ENCODE assay signal across 8 mouse cellular contexts in the genomic region with DNA sequence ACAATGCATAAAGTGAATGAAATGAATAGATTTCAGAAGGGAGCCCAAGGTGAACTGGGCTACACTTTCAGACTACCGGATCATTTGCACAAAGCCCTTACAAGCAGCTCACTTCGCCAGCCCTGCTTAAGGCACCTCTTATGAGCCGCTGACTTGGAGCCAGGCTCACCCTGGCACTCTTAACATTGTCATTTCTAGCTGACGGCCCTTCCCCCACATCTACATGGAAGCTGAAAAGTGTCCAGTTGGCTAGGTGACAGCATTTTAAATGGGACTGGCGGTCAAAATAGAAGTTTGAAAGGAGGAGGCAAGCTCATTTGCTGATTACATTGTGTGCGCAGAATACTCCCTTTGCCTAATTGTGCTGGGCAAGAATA.
DNase-seq lines count a peak whose midpoint lies in the region; ATAC-seq lines count a peak whose summit lies in the region.

No protein-coding gene starts in this region.

- no peaks in the 10 kb centered on the region for H3K9me3 ChIP-seq in intestine, embryonic 15.5 days
- no peaks in the 10 kb centered on the region for H3K9me3 ChIP-seq in liver, embryonic 15.5 days (replicated peaks)

- intact Hi-C loops in gastrocnemius, postnatal 14 days (cut with DNase I; ENCODE audit: low total_unique reads) = no loop called here

- H3K27ac ChIP-seq in intestine, embryonic 15.5 days = no peak overlapping the region
- no peak overlapping the region for H3K27ac ChIP-seq in liver, embryonic 15.5 days (replicated peaks)

- no peak overlapping the region for H3K9ac ChIP-seq in intestine, embryonic 15.5 days
- H3K9ac ChIP-seq in liver, embryonic 15.5 days = no peak overlapping the region

- DNase-seq in adrenal gland, adult 2 months = peak; percentile 55
- no peak for DNase-seq in adrenal gland, postnatal 4 days (ENCODE audit: low spot score in 2 of 2)
- DNase-seq in cerebellum, adult 11-12 months = peak; percentile 33
- DNase-seq in gastrocnemius, postnatal 14 days = peak; percentile 21
- DNase-seq in retina, adult 2 months (ENCODE audit: low read depth, low spot score) = peak; percentile 26

- no peaks in the 10 kb centered on the region for H3K36me3 ChIP-seq in intestine, embryonic 15.5 days
- no peaks in the 10 kb centered on the region for H3K36me3 ChIP-seq in liver, embryonic 15.5 days (replicated peaks)

- H3K4me1 ChIP-seq in intestine, embryonic 15.5 days (replicated peaks) = peaks cover 16% of the 10 kb centered on the region; the same call in 1 of the 2 replicates
- peaks cover 7% of the 10 kb centered on the region; the same call in 1 of the 2 replicates for H3K4me1 ChIP-seq in liver, embryonic 15.5 days (replicated peaks)

- WGBS in intestine, embryonic 15.5 days = 43% methylated on average over 6 of the region's 6 CpGs
- 33% methylated on average over 6 of the region's 6 CpGs for WGBS in liver, embryonic 15.5 days (ENCODE audit: insufficient replicate concordance)

- no peaks in the 10 kb centered on the region; the same call in 1 of the 2 replicates for H3K27me3 ChIP-seq in intestine, embryonic 15.5 days (replicated peaks)
- peaks cover 20% of the 10 kb centered on the region for H3K27me3 ChIP-seq in liver, embryonic 15.5 days

- ATAC-seq in intestine, embryonic 15.5 days = peak; percentile 16; the same call in 1 of the 2 replicates
- no peak for ATAC-seq in liver, embryonic 15.5 days (ENCODE audit: insufficient read depth)
- ATAC-seq in megakaryocyte-erythroid progenitor cell, adult 5-6 weeks (replicated peaks; ENCODE audit: low FRiP score, low TSS enrichment, poor library complexity, severe bottlenecking) = no peak

- peak overlapping the region; percentile 87 for H3K4me2 ChIP-seq in intestine, embryonic 15.5 days (replicated peaks)
- peak overlapping the region; percentile 54; the same call in 1 of the 2 replicates for H3K4me2 ChIP-seq in liver, embryonic 15.5 days

- peak overlapping the region; percentile 41; the same call in 1 of the 2 replicates for H3K4me3 ChIP-seq in intestine, embryonic 15.5 days (replicated peaks)
- no peak overlapping the region for H3K4me3 ChIP-seq in liver, embryonic 15.5 days (replicated peaks)

Comparison
In these comparisons a context has a peak if more than half of its experiments do, and no peak if none do; other contexts are left out.
1. DNase-seq: peak in adrenal gland, adult 2 months (single experiment), cerebellum, adult 11-12 months (single experiment), gastrocnemius, postnatal 14 days (single experiment) and retina, adult 2 months (single experiment); none in adrenal gland, postnatal 4 days (0 of 2).